Mouse (Mus musculus) stomach, postnatal 0 days (tissue): ENCODE measurements at regions not wholly inside any gene's neighbourhood (a gene's known extent, or its start where the extent isn't known, plus 50 kb on each side); places are given as distances from the start of the nearest gene placed in this dataset.

ENCODE experiments used
- ATAC-seq: fragments of 200-750 bp; cut with Nextera tagmentation; 2 replicates; pipeline ENCODE4 v1.8.0; 2017; ENCODE audit not compliant: low FRiP score, low TSS enrichment
- DNase-seq: peaks from one replicate; pipeline ENCODE4 v3.0.0-alpha.2; 2016; ENCODE audit warnings: low spot score
- H3K27ac ChIP-seq: fragments of 300-500 bp; sonication (generic); replicated peaks from 2 replicates; pipeline ENCODE4 v1.5.1; 2014; ENCODE audit warnings: mild to moderate bottlenecking, control low read depth
- H3K27me3 ChIP-seq: fragments of 300-500 bp; sonication (generic); 2 replicates; pipeline ENCODE4 v1.6.1; 2014; ENCODE audit warnings: low read length; ENCODE audit not compliant: control insufficient read depth, insufficient read depth
- H3K36me3 ChIP-seq: fragments of 300-500 bp; sonication (generic); 2 replicates; pipeline ENCODE4 v1.6.1; 2014; ENCODE audit warnings: low read length, mixed read lengths; ENCODE audit not compliant: control insufficient read depth, insufficient read depth
- H3K4me1 ChIP-seq: fragments of 300-500 bp; sonication (generic); replicated peaks from 2 replicates; pipeline ENCODE4 v1.6.1; 2014; ENCODE audit warnings: antibody characterized with exemption; ENCODE audit not compliant: control insufficient read depth, insufficient read depth
- H3K4me2 ChIP-seq: fragments of 300-500 bp; sonication (generic); replicated peaks from 2 replicates; pipeline ENCODE4 v1.6.1; 2014; ENCODE audit warnings: low read depth, mild to moderate bottlenecking, control low read depth, moderate library complexity
- H3K4me3 ChIP-seq: fragments of 300-500 bp; sonication (generic); 2 replicates; pipeline ENCODE4 v1.5.1; 2014; ENCODE audit warnings: low read depth, low read length, control low read depth
- H3K9ac ChIP-seq: fragments of 300-500 bp; sonication (generic); 2 replicates; pipeline ENCODE4 v1.6.1; 2014; ENCODE audit warnings: mild to moderate bottlenecking, low read length, control low read depth, mixed read lengths
- H3K9me3 ChIP-seq: fragments of 300-500 bp; sonication (generic); 2 replicates; pipeline ENCODE4 v1.6.1; 2016; ENCODE audit warnings: low read length; ENCODE audit not compliant: control insufficient read depth
- CTCF ChIP-seq: IDR thresholded peaks from 2 replicates; pipeline ENCODE4 v1.5.1; 2016; ENCODE audit warnings: antibody characterized with exemption, low read depth, mild to moderate bottlenecking, moderate library complexity
- EP300 ChIP-seq: optimal IDR thresholded peaks from 2 replicates; pipeline ENCODE3; 2016; ENCODE audit warnings: antibody characterized with exemption
- WGBS: fragments of 180-500 bp; shearing (Covaris S2); extraction: QIAGEN DNeasy Blood & Tissue Kit; methylation state at CpG from one replicate; pipeline ENCODE4 v1.1.7; 2014; 5-methylcytosine and 5-hydroxymethylcytosine counted together

DNA sequence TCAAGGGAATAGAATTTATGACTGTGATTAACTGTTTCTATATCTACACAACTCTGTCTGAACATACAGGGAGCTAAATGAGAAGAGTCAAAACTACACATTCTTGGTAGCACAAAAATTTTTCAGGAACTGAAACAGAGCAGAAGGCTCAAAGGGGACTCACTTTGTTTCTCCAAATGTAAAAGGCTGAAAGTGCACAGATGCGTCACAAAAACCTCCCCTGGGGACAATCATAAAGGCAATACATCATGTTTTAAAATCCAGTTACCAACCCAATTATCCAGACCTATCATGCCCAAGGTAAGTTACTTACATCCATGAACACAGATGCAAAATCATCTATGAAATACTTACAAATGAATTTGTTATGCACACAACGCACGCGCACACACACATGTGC lies 155.0 kb upstream of the Fndc3a start:
- TF ChIP-seq EP300 (no peak), CTCF (no peak)
- WGBS: 89% methylated on average over 4 of the region's 4 CpGs
- DNase-seq (no peak), ATAC-seq (no peak)
- Histone ChIP-seq H3K36me3 (no peaks in the 10 kb centered on the region), H3K27me3 (no peaks in the 10 kb centered on the region), H3K4me1 (no peaks in the 10 kb centered on the region), H3K9me3 (no peaks in the 10 kb centered on the region), H3K27ac (no peak overlapping the region), H3K4me2 (no peak overlapping the region), H3K4me3 (no peak overlapping the region), H3K9ac (no peak overlapping the region)

DNA sequence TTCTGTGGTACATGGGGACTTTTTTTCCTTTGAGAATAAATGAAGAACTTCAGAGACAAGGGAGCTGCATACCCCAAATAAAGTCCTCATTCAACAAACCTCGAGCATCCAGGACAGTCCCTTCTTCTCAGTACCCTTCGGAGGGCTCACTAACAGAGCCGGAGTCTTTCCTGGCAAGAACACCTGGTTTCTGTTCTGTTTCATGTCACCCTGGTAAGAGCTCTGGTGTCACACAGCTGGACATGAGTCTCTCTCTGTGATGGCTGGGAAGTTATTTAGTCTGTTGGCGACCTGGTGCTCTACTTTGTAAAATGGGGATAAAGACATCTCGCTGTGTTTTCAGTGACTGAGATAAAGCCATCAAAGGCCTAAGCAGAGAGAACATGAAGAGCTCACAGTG lies 154.3 kb upstream of the Fndc3a start:
- H3K4me1 ChIP-seq: no peaks in the 10 kb centered on the region
- H3K9me3 ChIP-seq: no peaks in the 10 kb centered on the region
- H3K9ac ChIP-seq: no peak overlapping the region
- WGBS: 69% methylated on average over 5 of the region's 5 CpGs
- no peak overlapping the region for H3K4me2 ChIP-seq
- TF ChIP-seq EP300 (no peak), CTCF (no peak)
- H3K4me3 ChIP-seq: no peak overlapping the region
- DNase-seq (no peak), ATAC-seq (no peak)
- no peaks in the 10 kb centered on the region for H3K27me3 ChIP-seq
- no peaks in the 10 kb centered on the region for H3K36me3 ChIP-seq
- no peak overlapping the region for H3K27ac ChIP-seq

DNA sequence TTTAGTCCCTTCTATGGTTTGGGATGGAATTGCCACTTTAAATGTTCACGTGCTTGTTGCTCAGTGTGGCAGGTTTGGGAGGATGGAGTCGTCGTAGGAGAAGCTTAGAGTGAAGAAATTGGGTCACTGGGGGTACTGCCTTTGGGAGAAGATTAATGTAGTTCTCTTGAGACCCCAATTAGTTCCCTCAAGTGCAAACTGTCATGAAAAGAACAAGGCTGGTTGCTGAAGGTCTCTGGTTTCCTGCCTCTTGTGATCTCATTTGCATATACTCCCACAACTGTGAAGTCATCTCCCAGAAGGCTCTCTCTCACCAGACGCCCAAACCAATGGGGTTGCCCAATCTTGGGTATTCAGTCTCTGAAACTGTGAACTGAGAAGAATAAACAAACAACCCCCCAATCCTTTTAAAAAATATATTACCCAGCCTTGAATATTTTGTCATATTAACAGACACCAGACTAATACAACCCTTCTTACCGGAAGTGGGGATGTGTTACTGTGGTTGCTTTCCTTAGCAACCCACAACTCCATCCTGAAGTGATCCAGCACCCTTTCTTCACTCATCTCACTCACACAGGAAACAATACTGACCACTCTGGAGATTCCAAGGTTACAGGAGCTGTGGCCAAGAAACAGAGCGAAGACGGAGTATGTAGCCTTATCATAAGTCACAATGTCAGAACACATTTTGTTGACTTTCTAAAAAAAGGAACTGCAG lies 153.2 kb upstream of the Fndc3a start:
- DNase-seq (no peak), ATAC-seq (no peak)
- no peaks in the 10 kb centered on the region for H3K27me3 ChIP-seq
- WGBS: 78% methylated on average over 7 of the region's 7 CpGs
- no peak for TF ChIP-seq CTCF
- no peak for TF ChIP-seq EP300
- H3K27ac ChIP-seq: no peak overlapping the region
- H3K9ac ChIP-seq: no peak overlapping the region
- no peaks in the 10 kb centered on the region for H3K4me1 ChIP-seq
- H3K9me3 ChIP-seq: no peaks in the 10 kb centered on the region
- no peak overlapping the region for H3K4me2 ChIP-seq
- H3K4me3 ChIP-seq: no peak overlapping the region
- H3K36me3 ChIP-seq: no peaks in the 10 kb centered on the region

- Histone ChIP-seq H3K4me3 (no peak overlapping the region), H3K9me3 (no peaks in the 10 kb centered on the region), H3K27me3 (no peaks in the 10 kb centered on the region), H3K4me1 (no peaks in the 10 kb centered on the region), H3K9ac (no peak overlapping the region), H3K27ac (no peak overlapping the region), H3K4me2 (no peak overlapping the region), H3K36me3 (no peaks in the 10 kb centered on the region)
- ATAC-seq (no peak), DNase-seq (no peak)
- TF ChIP-seq EP300 (no peak), CTCF (no peak)
- WGBS: 58% methylated on average over 1 of the region's 1 CpGs
Measured at GRCm38 (mm10) chr14:72854226-72854625, 144.4 kb upstream of the Fndc3a start.

DNA sequence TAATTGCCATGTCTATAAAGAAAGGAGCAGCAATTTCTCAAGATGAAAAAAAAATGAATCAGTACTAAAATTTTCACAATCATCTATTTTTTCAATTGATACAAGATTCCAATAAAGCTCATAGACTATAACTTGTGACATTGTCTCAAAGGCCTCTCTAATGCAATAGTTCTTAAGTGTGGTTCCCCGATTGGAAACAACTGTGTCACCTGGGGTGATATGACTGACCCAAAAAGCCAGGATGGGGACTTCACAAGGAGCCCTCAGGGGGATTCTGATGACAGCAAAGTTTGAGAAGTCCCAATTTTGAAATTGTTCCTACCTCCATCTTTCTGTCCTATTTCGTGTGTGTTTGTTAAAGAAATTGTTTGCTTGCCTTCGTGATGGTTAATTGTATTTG lies 143.3 kb upstream of the Fndc3a start:
- no peak for ATAC-seq
- H3K27me3 ChIP-seq: no peaks in the 10 kb centered on the region
- no peak for DNase-seq
- H3K4me3 ChIP-seq: no peak overlapping the region
- H3K9ac ChIP-seq: no peak overlapping the region
- H3K36me3 ChIP-seq: no peaks in the 10 kb centered on the region
- WGBS: 81% methylated on average over 3 of the region's 3 CpGs
- H3K27ac ChIP-seq: no peak overlapping the region
- TF ChIP-seq EP300 (no peak), CTCF (no peak)
- H3K4me2 ChIP-seq: no peak overlapping the region
- H3K4me1 ChIP-seq: no peaks in the 10 kb centered on the region
- H3K9me3 ChIP-seq: no peaks in the 10 kb centered on the region

- ATAC-seq (no peak), DNase-seq (no peak)
- Histone ChIP-seq H3K4me3 (no peak overlapping the region), H3K9ac (no peak overlapping the region), H3K36me3 (no peaks in the 10 kb centered on the region), H3K4me1 (no peaks in the 10 kb centered on the region), H3K4me2 (no peak overlapping the region), H3K27ac (no peak overlapping the region), H3K9me3 (no peaks in the 10 kb centered on the region), H3K27me3 (no peaks in the 10 kb centered on the region)
- WGBS: 64% methylated on average over 3 of the region's 3 CpGs
- TF ChIP-seq CTCF (no peak), EP300 (no peak)
Measured at GRCm38 (mm10) chr14:72850884-72851283, 141.1 kb upstream of the Fndc3a start.
